Mouse (Mus musculus): Measurements from ENCODE around the gene Ino80b.

DNA sequence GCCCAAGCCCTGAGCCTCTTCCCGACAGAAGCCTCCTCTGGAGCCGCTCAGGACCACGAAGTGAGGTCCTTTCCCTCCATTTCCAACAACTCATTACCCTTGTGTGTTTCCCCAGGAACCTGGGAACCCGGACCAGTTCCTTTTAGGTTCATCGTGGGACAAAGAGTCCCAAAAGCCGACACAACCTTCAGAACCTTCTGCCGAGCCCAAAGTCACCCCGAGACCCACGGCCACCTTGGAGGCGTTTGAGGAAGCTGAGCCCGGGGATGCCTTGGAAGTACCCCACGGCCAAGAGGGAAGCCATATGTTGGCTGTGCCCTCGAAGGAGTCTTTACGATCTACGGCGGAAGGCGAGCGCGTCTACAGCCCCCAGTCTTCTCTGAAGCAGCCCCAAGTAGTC lies 36.2 kb upstream of the Ino80b start:
- no peak for TF ChIP-seq CHD2 (IDR thresholded peaks at IDR 0.05; ENCODE audit: low read depth, low read length)
- no peak for TF ChIP-seq ZC3H11A (IDR thresholded peaks at IDR 0.05; ENCODE audit: borderline replicate concordance, low read depth, low read length)
- no peak for TF ChIP-seq MAFK (IDR thresholded peaks at IDR 0.05; ENCODE audit: insufficient read depth, low read depth, low read length)

Data from ES-E14 (cell line).